Mouse (Mus musculus): Measurements from ENCODE around the gene Plin3. TPM values are rescaled to one million over a fixed set of nuclear protein-coding genes. Genes with fewer than 3 reads are reported as not detected.

The Plin3 gene
- polyA plus RNA-seq, 1 experiment from 2014 or later: 65.8 TPM

DNA sequence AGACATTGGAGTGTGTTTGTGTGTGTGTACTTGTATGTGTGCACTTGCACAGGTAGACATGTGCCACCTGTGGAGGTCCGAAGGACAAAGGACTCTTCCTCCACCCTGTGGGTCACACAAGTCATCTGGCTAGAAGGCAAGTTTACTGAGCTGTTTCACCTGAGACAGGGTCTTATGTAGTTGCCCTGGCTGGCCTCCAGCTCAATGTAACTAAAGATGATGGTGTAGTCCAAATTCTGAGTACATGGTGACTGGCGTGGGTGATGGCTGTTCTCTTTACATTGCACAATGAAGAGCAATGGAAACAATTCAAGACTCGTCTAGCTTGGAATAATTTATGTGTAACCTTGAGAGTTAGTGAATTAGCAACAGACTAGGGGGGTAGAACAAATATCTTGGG, 31.7 kb upstream of the Plin3 start:
- Histone ChIP-seq H3K9ac (no peak overlapping the region), H3K4me1 (peaks cover 26% of the 10 kb centered on the region), H3K4me2 (no peak overlapping the region), H3K36me3 (peaks cover 37% of the 10 kb centered on the region), H3K27me3 (no peaks in the 10 kb centered on the region), H3K9me3 (no peaks in the 10 kb centered on the region), H3K4me3 (no peak overlapping the region), H3K27ac (no peak overlapping the region)
- no peak for ATAC-seq (ENCODE audit: insufficient number of reproducible peaks, insufficient read depth, low FRiP score, low TSS enrichment, low read depth)
- WGBS: 71% methylated on average over 3 of the region's 3 CpGs

DNA sequence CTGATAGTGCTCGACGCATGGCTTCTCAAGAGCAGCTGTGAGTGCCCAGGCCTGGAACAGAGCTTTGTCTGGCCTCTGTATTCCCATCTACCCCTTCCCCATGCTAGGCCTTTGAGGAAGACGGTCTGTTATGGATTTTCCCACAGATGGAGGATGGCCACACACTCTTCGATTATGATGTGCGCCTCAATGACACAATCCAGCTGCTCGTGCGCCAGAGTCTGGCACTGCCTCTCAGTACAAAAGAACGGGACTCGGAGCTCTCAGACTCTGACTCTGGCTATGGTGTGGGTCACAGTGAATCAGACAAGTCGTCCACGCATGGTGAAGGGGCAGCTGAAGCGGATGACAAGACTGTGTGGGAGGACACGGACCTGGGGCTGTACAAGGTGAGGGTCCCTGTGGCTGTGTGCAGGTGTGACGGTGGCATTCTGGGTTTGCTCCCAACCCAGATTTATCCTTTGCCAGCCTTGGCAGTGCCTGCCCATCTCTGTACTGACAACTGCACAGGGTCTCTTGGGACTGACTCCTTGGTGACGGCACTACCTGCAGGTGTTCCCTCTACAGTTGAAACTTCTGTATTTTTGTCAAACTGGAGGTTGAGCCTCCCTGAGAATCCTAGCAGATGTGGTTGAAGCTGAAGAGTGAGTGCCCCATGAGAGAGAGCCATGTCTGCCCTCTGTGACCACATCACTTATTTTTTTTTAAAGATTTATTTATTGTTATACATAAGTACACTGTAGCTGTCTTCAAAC, 16.7 kb upstream of the Plin3 start:
- Histone ChIP-seq H3K36me3 (peaks cover 83% of the 10 kb centered on the region), H3K9ac (no peak overlapping the region), H3K27ac (peak overlapping the region; percentile 55; the same call in 1 of the 2 replicates), H3K4me3 (no peak overlapping the region), H3K4me2 (no peak overlapping the region), H3K27me3 (no peaks in the 10 kb centered on the region), H3K9me3 (no peaks in the 10 kb centered on the region), H3K4me1 (peaks cover 36% of the 10 kb centered on the region)
- WGBS: 87% methylated on average over 15 of the region's 15 CpGs
- no peak for ATAC-seq (ENCODE audit: insufficient number of reproducible peaks, insufficient read depth, low FRiP score, low TSS enrichment, low read depth)

DNA sequence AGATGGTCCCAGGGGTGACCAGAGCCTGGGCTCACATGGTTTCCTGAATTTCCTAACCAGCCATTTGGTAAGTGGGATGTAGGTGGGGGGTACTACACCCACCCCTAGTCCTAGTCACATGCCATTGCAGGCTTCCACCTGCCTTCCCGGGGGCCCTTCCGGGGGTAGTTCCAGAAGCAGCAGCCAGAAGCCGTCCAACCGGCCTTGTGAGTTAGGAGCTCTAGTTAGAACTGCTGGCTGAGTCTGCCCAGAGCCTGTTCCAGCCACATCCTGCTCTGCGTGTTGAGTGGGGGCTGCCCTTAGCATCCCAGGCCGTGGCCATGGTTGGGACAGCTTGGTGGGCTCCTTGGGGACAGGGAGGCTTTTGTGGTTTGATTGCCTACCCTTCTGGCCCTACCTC, 15.4 kb upstream of the Plin3 start:
- Histone ChIP-seq H3K27ac (peak overlapping the region; percentile 58), H3K36me3 (peaks cover 71% of the 10 kb centered on the region)
- peak; percentile 33; the same call in 1 of the 2 replicates for ATAC-seq (ENCODE audit: insufficient number of reproducible peaks, insufficient read depth, low FRiP score, low TSS enrichment, low read depth)

GRCm38 (mm10) chr17:56305826-56306225, 13.2 kb upstream of the Plin3 start:
- peaks cover 45% of the 10 kb centered on the region for H3K4me1 ChIP-seq
- 68% methylated on average over 8 of the region's 8 CpGs for WGBS
- no peaks in the 10 kb centered on the region for H3K9me3 ChIP-seq
- H3K27ac ChIP-seq: peak overlapping the region; percentile 76; the same call in 1 of the 2 replicates
- peak overlapping the region; percentile 100 for H3K4me2 ChIP-seq
- H3K9ac ChIP-seq: peak overlapping the region; percentile 84
- ATAC-seq (ENCODE audit: insufficient number of reproducible peaks, insufficient read depth, low FRiP score, low TSS enrichment, low read depth): no peak
- H3K4me3 ChIP-seq: peak overlapping the region; percentile 80
- no peaks in the 10 kb centered on the region for H3K27me3 ChIP-seq
- H3K36me3 ChIP-seq: peaks cover 50% of the 10 kb centered on the region

More for the DNA sequence above, 15.4 kb upstream of the Plin3 start:
- Histone ChIP-seq H3K9ac (peak overlapping the region; percentile 37), H3K9me3 (no peaks in the 10 kb centered on the region), H3K27me3 (no peaks in the 10 kb centered on the region), H3K4me3 (no peak overlapping the region), H3K4me1 (peaks cover 37% of the 10 kb centered on the region), H3K4me2 (peak overlapping the region; percentile 28)
- WGBS: 60% methylated on average over 6 of the region's 6 CpGs

DNA sequence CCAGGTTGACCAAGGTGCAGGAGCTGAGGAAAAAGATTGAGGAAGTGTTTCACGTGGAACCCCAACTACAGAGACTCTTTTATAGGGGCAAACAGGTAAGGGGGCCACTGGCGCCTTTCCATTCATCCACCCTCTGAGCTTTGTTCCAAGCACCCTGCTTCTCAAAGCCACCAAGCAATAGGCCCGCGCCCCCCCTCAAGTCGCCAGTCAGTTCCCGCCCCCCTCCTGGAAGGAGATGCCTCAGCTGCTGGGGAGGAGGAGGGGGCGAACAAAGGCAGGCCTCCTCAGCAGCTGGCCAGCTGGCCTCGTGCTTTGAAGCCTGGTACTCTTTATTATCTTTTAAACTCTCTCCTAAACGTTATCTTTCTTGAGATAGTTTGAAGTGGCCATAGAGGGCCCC, 12.5 kb upstream of the Plin3 start:
- Histone ChIP-seq H3K36me3 (peaks cover 43% of the 10 kb centered on the region), H3K4me3 (peak overlapping the region; percentile 80), H3K9ac (peak overlapping the region; percentile 84), H3K27me3 (no peaks in the 10 kb centered on the region), H3K4me2 (peak overlapping the region; percentile 100), H3K27ac (peak overlapping the region; percentile 76; the same call in 1 of the 2 replicates), H3K4me1 (peaks cover 45% of the 10 kb centered on the region), H3K9me3 (no peaks in the 10 kb centered on the region)
- 28% methylated on average over 9 of the region's 9 CpGs for WGBS
- no peak for ATAC-seq (ENCODE audit: insufficient number of reproducible peaks, insufficient read depth, low FRiP score, low TSS enrichment, low read depth)

GRCm38 (mm10) chr17:56304718-56305117, 12.0 kb upstream of the Plin3 start:
- H3K36me3 ChIP-seq: peaks cover 39% of the 10 kb centered on the region
- no peaks in the 10 kb centered on the region for H3K27me3 ChIP-seq
- H3K9me3 ChIP-seq: no peaks in the 10 kb centered on the region
- ATAC-seq (ENCODE audit: insufficient number of reproducible peaks, insufficient read depth, low FRiP score, low TSS enrichment, low read depth): no peak
- H3K4me1 ChIP-seq: peaks cover 45% of the 10 kb centered on the region
- WGBS: 6% methylated on average over 11 of the region's 11 CpGs
- H3K4me2 ChIP-seq: peak overlapping the region; percentile 100
- peak overlapping the region; percentile 80 for H3K4me3 ChIP-seq
- H3K27ac ChIP-seq: peak overlapping the region; percentile 76; the same call in 1 of the 2 replicates
- peak overlapping the region; percentile 84 for H3K9ac ChIP-seq

DNA sequence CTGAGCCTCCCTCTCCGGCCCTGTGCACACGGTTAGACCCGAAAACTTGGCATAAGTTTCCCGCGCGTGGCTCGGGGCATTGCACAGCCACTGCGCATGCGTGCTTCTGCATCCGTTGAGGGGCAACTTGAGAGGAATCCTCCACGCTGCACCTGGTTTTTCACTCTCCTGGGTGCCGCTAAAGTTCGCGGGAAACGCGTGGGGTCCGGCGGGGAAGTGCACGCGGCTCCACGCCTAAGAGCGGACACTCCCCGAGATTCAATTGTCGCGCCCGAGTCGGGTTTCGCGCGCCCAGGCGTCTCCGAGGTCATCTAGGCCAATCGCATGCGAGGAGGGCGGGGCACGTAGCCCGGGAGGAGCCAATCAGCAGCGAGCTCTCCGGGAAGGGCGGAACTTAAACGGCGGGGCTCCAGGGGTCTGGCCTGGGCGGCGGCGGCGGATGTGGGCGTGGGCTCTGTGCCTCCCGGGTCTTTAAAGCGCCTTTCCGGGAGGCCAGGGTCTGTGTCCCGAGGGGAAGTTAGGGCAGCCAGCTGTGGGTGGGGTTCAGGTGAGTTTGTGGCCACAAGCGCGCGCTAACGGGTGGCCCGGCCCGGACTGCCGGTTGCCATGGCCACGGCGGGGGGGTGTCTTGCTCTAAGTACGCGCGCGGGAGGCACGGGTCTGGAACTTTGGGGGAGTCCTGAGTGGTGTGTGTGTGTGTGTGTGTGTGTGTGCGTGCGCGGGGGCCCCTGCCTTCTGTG, 11.3 kb upstream of the Plin3 start:
- H3K27me3 ChIP-seq: no peaks in the 10 kb centered on the region
- H3K27ac ChIP-seq: peak overlapping the region; percentile 86
- peaks cover 45% of the 10 kb centered on the region for H3K4me1 ChIP-seq
- H3K4me2 ChIP-seq: peak overlapping the region; percentile 100
- H3K9me3 ChIP-seq: no peaks in the 10 kb centered on the region
- peak; percentile 89 for ATAC-seq (ENCODE audit: insufficient number of reproducible peaks, insufficient read depth, low FRiP score, low TSS enrichment, low read depth)
- peaks cover 32% of the 10 kb centered on the region for H3K36me3 ChIP-seq
- H3K9ac ChIP-seq: peak overlapping the region; percentile 84
- peak overlapping the region; percentile 80 for H3K4me3 ChIP-seq
- WGBS: under 1% methylated on average over 68 of the region's 68 CpGs

GRCm38 (mm10) chr17:56303160-56303846, 10.6 kb upstream of the Plin3 start, which contains the start of gene Uhrf1:
Gene Uhrf1, plus strand, starts transcription at chr17:56303321.
- peak within 1 kb of the TSS; percentile 84 for H3K9ac ChIP-seq
- H3K4me2 ChIP-seq: peak within 1 kb of the TSS; percentile 100
- peak within 1 kb of the TSS; percentile 80 for H3K4me3 ChIP-seq
- ATAC-seq (ENCODE audit: insufficient number of reproducible peaks, insufficient read depth, low FRiP score, low TSS enrichment, low read depth): peak; percentile 69; the same call in 1 of the 2 replicates
- H3K4me1 ChIP-seq: peaks cover 45% of the 10 kb centered on the region
- H3K27ac ChIP-seq: peak within 1 kb of the TSS; percentile 86
- no peaks in the 10 kb centered on the region for H3K27me3 ChIP-seq
- peaks cover 25% of the 10 kb centered on the region for H3K36me3 ChIP-seq
- H3K9me3 ChIP-seq: no peaks in the 10 kb centered on the region
- WGBS: 0% methylated on average over 43 of the region's 43 CpGs

DNA sequence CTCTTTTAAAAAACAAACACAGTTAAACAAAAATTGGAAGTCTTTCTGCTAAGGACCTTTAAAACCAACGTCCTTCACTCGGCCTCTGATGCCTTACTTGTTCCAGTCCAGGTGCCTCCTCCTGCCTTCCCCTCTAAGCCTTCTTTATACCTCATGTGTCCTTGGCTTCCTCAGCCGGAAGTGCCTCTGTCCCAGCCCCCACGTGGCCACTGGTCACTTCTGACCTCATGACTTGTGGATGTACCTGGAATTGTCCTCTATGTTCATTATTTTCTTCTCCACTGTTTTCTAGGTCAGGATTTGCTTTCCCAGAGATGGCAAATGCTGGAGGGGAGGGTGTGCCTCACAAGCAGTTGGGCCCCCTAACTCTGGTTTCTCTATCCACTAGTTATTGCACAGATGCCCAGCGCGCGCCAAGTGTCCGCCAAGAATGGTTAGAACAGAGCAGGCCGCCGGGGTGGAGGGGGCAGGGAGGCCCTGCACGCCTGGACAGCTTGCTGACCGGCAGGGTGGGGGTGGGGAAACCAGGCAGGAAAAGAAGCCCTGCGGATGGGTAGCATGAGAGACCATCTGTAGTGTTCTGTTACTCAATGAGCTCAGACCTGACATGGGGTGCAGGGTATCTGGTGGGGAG, 9.8 kb upstream of the Plin3 start:
- WGBS: 34% methylated on average over 13 of the region's 13 CpGs
- Histone ChIP-seq H3K27ac (peak overlapping the region; percentile 86), H3K9me3 (no peaks in the 10 kb centered on the region), H3K9ac (peak overlapping the region; percentile 84), H3K27me3 (no peaks in the 10 kb centered on the region), H3K4me2 (peak overlapping the region; percentile 100), H3K4me1 (peaks cover 38% of the 10 kb centered on the region), H3K4me3 (peak overlapping the region; percentile 80), H3K36me3 (peaks cover 17% of the 10 kb centered on the region)
- no peak for ATAC-seq (ENCODE audit: insufficient number of reproducible peaks, insufficient read depth, low FRiP score, low TSS enrichment, low read depth)

DNA sequence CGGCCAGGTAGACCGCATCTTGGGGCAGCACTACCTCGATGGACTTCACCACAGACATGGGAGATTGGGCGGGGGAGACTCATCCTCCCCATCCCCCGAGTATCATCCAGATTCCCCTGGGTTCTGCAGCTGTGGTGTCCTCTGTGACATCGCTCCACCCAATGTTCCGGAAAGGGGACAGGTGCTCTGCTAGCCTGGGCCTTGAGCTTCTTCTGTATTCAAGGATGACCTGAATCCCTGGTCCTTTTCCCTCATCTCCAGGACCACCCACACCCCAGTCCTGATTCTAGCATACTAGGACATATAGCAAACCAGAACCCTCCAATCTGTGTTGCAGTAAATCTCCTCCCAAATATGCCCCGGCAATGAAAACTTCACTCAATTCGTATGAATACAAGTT, 7.5 kb upstream of the Plin3 start, which contains the start of gene Arrdc5:
Gene Arrdc5, minus strand, starts transcription at position 101 of the 400 bp plus-strand sequence.
- WGBS: 91% methylated on average over 9 of the region's 9 CpGs
- peaks cover 16% of the 10 kb centered on the region for H3K4me1 ChIP-seq
- no peak within 1 kb of the TSS for H3K4me2 ChIP-seq
- H3K9ac ChIP-seq: no peak within 1 kb of the TSS
- no peak for ATAC-seq (ENCODE audit: insufficient number of reproducible peaks, insufficient read depth, low FRiP score, low TSS enrichment, low read depth)
- no peak within 1 kb of the TSS for H3K4me3 ChIP-seq
- no peaks in the 10 kb centered on the region for H3K9me3 ChIP-seq
- no peaks in the 10 kb centered on the region for H3K36me3 ChIP-seq
- no peak within 1 kb of the TSS for H3K27ac ChIP-seq
- no peaks in the 10 kb centered on the region for H3K27me3 ChIP-seq

DNA sequence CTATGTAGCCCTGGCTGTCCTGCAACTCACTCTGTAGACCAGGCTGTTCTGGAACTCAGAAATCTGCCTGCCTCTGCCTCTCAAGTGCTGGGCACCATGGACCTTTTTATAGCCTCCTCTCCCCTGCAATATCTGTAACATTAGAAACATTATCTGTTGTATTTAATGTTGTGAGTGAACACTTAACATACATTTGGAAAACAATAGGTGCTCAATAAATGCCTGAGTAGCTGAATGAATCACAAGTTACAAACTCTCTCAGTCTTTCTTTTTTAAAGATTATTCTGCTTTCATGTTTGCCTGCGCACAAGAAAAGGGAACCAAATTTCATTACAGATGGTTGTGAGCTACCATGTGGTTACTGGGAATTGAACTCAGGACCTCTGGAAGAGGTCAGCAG, 5.6 kb upstream of the Plin3 start:
- no peak overlapping the region for H3K9ac ChIP-seq
- H3K36me3 ChIP-seq: no peaks in the 10 kb centered on the region
- H3K27ac ChIP-seq: no peak overlapping the region
- 92% methylated on average over 1 of the region's 1 CpGs for whole genome bisulfite sequencing
- H3K4me2 ChIP-seq: no peak overlapping the region
- no peaks in the 10 kb centered on the region for H3K9me3 ChIP-seq
- H3K27me3 ChIP-seq: no peaks in the 10 kb centered on the region
- H3K4me1 ChIP-seq: peaks cover 9% of the 10 kb centered on the region
- H3K4me3 ChIP-seq: no peak overlapping the region
- ATAC-seq (ENCODE audit: insufficient number of reproducible peaks, insufficient read depth, low FRiP score, low TSS enrichment, low read depth): no peak

Measured in embryonic facial prominence, embryonic 13.5 days (tissue).